Mouse (Mus musculus) heart, embryonic 16.5 days (tissue): ENCODE measurements around the gene Gm17359. TPM values are rescaled to one million over a fixed set of nuclear protein-coding genes. Genes with fewer than 3 reads are reported as not detected.

Source experiments
- polyA plus RNA-seq: library from polyadenylated mRNA; unstranded; fragments of >200 nt; fragmentation: Nextera tagmentation; extraction: Ambion mirVana; gene quantifications from 2 replicates; pipeline ENCODE4 v1.2.1, GENCODE M21; 2015

Gm17359 gene
- polyA plus RNA-seq, 1 experiment from 2014 or later: not detected

Other genes with a start within 250 kb of the Gm17359 start
- 4.9 and 5.4 TPM in 2 replicates for gene Rapgef2, start 50.1 kb upstream of the Gm17359 start, polyA plus RNA-seq
- gene Fnip2, start 231.1 kb downstream of the Gm17359 start, polyA plus RNA-seq: 2.6 and 2.7 TPM in 2 replicates